Mouse (Mus musculus) embryo, embryonic 10.5 days (tissue): ENCODE data around the gene Ptdss2.

Source experiments
- DNase-seq: peaks from one replicate; pipeline ENCODE4 v3.0.0-alpha.2; 2015; ENCODE audit warnings: low spot score

Ptdss2 gene

GRCm38 (mm10) chr7:141173323-141173850, 51.2 kb downstream of the Ptdss2 start:
- DNase-seq, result no peak

- DNase-seq, result no peak
These were observed 52.9 kb downstream of the Ptdss2 start for GRCm38 (mm10) chr7:141175068-141175467.

GRCm38 (mm10) chr7:141176173-141176572, 54.0 kb downstream of the Ptdss2 start:
- peak; percentile 94 for DNase-seq

- no peak for DNase-seq
These were observed 66.0 kb downstream of the Ptdss2 start for GRCm38 (mm10) chr7:141188194-141188593.

GRCm38 (mm10) chr7:141188733-141189132, 66.6 kb downstream of the Ptdss2 start:
- no peak for DNase-seq

GRCm38 (mm10) chr7:141190220-141190619, 68.0 kb downstream of the Ptdss2 start:
- DNase-seq, result no peak

GRCm38 (mm10) chr7:141191036-141191435, 68.9 kb downstream of the Ptdss2 start:
- no peak for DNase-seq

- no peak for DNase-seq
These were observed 69.9 kb downstream of the Ptdss2 start for GRCm38 (mm10) chr7:141191796-141192685.

- DNase-seq, result no peak
These were observed 70.7 kb downstream of the Ptdss2 start for GRCm38 (mm10) chr7:141192776-141193347.

GRCm38 (mm10) chr7:141193348-141193856, 71.2 kb downstream of the Ptdss2 start:
- no peak for DNase-seq

- DNase-seq, result peak; percentile 98
These were observed 71.8 kb downstream of the Ptdss2 start, which contains the start of the genes Hras and Lrrc56 for GRCm38 (mm10) chr7:141193948-141194347. Gene Hras (minus strand): TSS chr7:141194005. Gene Lrrc56 (plus strand): TSS chr7:141194157.

- DNase-seq, result no peak
These were observed 72.2 kb downstream of the Ptdss2 start for GRCm38 (mm10) chr7:141194409-141194808.

GRCm38 (mm10) chr7:141194830-141195229, 72.6 kb downstream of the Ptdss2 start:
- DNase-seq, result peak; percentile 97

GRCm38 (mm10) chr7:141195754-141196153, 73.6 kb downstream of the Ptdss2 start:
- no peak for DNase-seq

- DNase-seq, result no peak
These were observed 74.6 kb downstream of the Ptdss2 start for GRCm38 (mm10) chr7:141196619-141197282.

GRCm38 (mm10) chr7:141198121-141198520, 75.9 kb downstream of the Ptdss2 start:
- DNase-seq, result no peak

GRCm38 (mm10) chr7:141204546-141204945, 82.4 kb downstream of the Ptdss2 start:
- no peak for DNase-seq

- DNase-seq, result no peak
These were observed 83.3 kb downstream of the Ptdss2 start for GRCm38 (mm10) chr7:141205504-141205903.

- DNase-seq, result no peak
These were observed 84.2 kb downstream of the Ptdss2 start for GRCm38 (mm10) chr7:141206182-141206937.
